Mouse (Mus musculus) olfactory bulb, adult 2 months (tissue): ENCODE results near the gene Ercc8.

Experiments
- CTCF ChIP-seq: fragments of 200-500 bp; IDR thresholded peaks from 2 replicates; pipeline ENCODE4 v1.5.1; 2012; ENCODE audit warnings: low read depth, mild to moderate bottlenecking, low read length, moderate library complexity; ENCODE audit not compliant: insufficient read depth
- POLR2A ChIP-seq: fragments of 200-500 bp; IDR thresholded peaks from 2 replicates; pipeline ENCODE4 v1.6.1; 2012; ENCODE audit warnings: mild to moderate bottlenecking, low read depth, low read length, moderate library complexity; ENCODE audit not compliant: insufficient read depth

- TF ChIP-seq CTCF (no peak), POLR2A (no peak)
These were observed 27.8 kb upstream of the Ercc8 start for GRCm38 (mm10) chr13:108130737-108131136.
